10 mouse cellular contexts compared by ENCODE assay signal in the genomic region with DNA sequence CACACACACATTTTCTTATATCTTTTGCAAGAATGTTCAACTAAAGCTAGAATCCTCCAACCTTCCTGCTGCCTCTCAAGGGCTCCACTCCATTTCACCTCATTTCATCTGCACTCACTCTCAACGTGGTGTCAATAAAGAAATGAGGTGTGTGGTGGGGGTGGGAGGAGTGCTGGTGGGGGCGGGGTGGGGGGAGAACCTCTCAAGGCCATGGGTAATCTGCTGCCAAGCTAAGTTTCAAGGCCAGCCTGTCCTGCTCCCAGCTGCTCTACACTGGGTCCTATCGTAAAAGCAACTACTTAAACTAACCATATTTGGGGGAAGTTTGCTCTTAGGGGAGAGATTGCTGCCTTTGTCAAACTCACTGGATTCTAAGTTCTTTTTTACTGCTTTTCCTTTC. TPM values are rescaled to one million over a fixed set of nuclear protein-coding genes. Genes with fewer than 3 reads are reported as not detected.
DNase-seq lines count a peak whose midpoint lies in the region; ATAC-seq and TF ChIP-seq lines count a peak whose summit lies in the region.
"Had no signal": no experiment of that assay in that cellular context is flagged by ENCODE, and none has a peak within 500 bp of the region (broad histone marks: within the 10 kb centered on the region; RNA-seq: fewer than 3 reads in every experiment).

No protein-coding gene starts in this region.

- DNase-seq in forebrain, postnatal 0 days = no peak
- DNase-seq in lung, embryonic 14.5 days = peak; percentile 64
- DNase-seq in lung, postnatal 36 days = no peak
- DNase-seq in mesoderm, embryonic 11.5 days (ENCODE audit: low read depth, low spot score) = peak; percentile 33
- no peak for DNase-seq in cerebellum, adult 18-20 months
- no peak for DNase-seq in left cerebral cortex, adult 18-20 months (ENCODE audit: low spot score in 2 of 2)
- DNase-seq: thymus, adult 18-20 months had no signal

- H3K9ac ChIP-seq in forebrain, embryonic 12.5 days = no peak overlapping the region
- H3K9ac ChIP-seq in forebrain, postnatal 0 days = no peak overlapping the region
- no peak overlapping the region for H3K9ac ChIP-seq in lung, embryonic 14.5 days
- H3K9ac ChIP-seq in hindbrain, embryonic 13.5 days = no peak overlapping the region

- peak overlapping the region; percentile 59; the same call in 1 of the 2 replicates for H3K27ac ChIP-seq in forebrain, embryonic 12.5 days
- no peak overlapping the region for H3K27ac ChIP-seq in forebrain, postnatal 0 days (ENCODE audit: low read depth, low read length)
- H3K27ac ChIP-seq in lung, embryonic 14.5 days (ENCODE audit: low read depth) = peak overlapping the region; percentile 97
- 0 out of 2 replicates have a peak overlapping the region, but pooled peaks have one; percentile 23 for H3K27ac ChIP-seq in hindbrain, embryonic 13.5 days

- no peaks in the 10 kb centered on the region for H3K9me3 ChIP-seq in forebrain, embryonic 12.5 days
- H3K9me3 ChIP-seq in forebrain, postnatal 0 days (ENCODE audit: low read length) = no peaks in the 10 kb centered on the region
- no peaks in the 10 kb centered on the region for H3K9me3 ChIP-seq in lung, embryonic 14.5 days (ENCODE audit: low read depth, low read length)
- H3K9me3 ChIP-seq in hindbrain, embryonic 13.5 days = no peaks in the 10 kb centered on the region

- H3K4me3 ChIP-seq in forebrain, embryonic 12.5 days (replicated peaks) = no peak overlapping the region
- no peak overlapping the region for H3K4me3 ChIP-seq in forebrain, postnatal 0 days (ENCODE audit: low read depth, low read length)
- no peak overlapping the region for H3K4me3 ChIP-seq in lung, embryonic 14.5 days (ENCODE audit: low read depth, low read length)
- H3K4me3 ChIP-seq in hindbrain, embryonic 13.5 days = no peak overlapping the region

- WGBS in forebrain, embryonic 12.5 days = 12% methylated on average over 3 of the region's 3 CpGs
- 22% methylated on average over 3 of the region's 3 CpGs for WGBS in forebrain, postnatal 0 days
- 2% methylated on average over 3 of the region's 3 CpGs for WGBS in lung, embryonic 14.5 days
- 25% methylated on average over 3 of the region's 3 CpGs for WGBS in hindbrain, embryonic 13.5 days

- H3K4me1 ChIP-seq in forebrain, embryonic 12.5 days = peaks cover 34% of the 10 kb centered on the region
- H3K4me1 ChIP-seq in forebrain, postnatal 0 days (ENCODE audit: insufficient read depth) = peaks cover 11% of the 10 kb centered on the region; the same call in 1 of the 2 replicates
- H3K4me1 ChIP-seq in lung, embryonic 14.5 days (ENCODE audit: insufficient read depth) = peaks cover 43% of the 10 kb centered on the region
- H3K4me1 ChIP-seq in hindbrain, embryonic 13.5 days (replicated peaks) = peaks cover 32% of the 10 kb centered on the region

- H3K4me2 ChIP-seq in forebrain, embryonic 12.5 days = no peak overlapping the region
- no peak overlapping the region for H3K4me2 ChIP-seq in forebrain, postnatal 0 days (ENCODE audit: low read depth)
- H3K4me2 ChIP-seq in lung, embryonic 14.5 days = peak overlapping the region; percentile 35
- H3K4me2 ChIP-seq in hindbrain, embryonic 13.5 days = no peak overlapping the region
- H3K4me2 ChIP-seq: midbrain, embryonic 11.5 days had no signal

- no peak for ATAC-seq in forebrain, embryonic 12.5 days (ENCODE audit: low FRiP score)
- ATAC-seq in forebrain, postnatal 0 days = no peak
- peak; percentile 66 for ATAC-seq in lung, embryonic 14.5 days (ENCODE audit: insufficient read depth)
- ATAC-seq in hindbrain, embryonic 13.5 days (ENCODE audit: low FRiP score) = no peak

- TF ChIP-seq CTCF in forebrain, postnatal 0 days (IDR thresholded peaks at IDR 0.05; ENCODE audit: low read depth) = no peak
- no peak for TF ChIP-seq CTCF in lung, embryonic 14.5 days (IDR thresholded peaks at IDR 0.05; ENCODE audit: low read depth)

- H3K36me3 ChIP-seq in forebrain, embryonic 12.5 days (replicated peaks) = no peaks in the 10 kb centered on the region
- H3K36me3 ChIP-seq in forebrain, postnatal 0 days (ENCODE audit: insufficient read depth) = no peaks in the 10 kb centered on the region
- no peaks in the 10 kb centered on the region for H3K36me3 ChIP-seq in lung, embryonic 14.5 days (ENCODE audit: insufficient read depth)
- H3K36me3 ChIP-seq in hindbrain, embryonic 13.5 days = no peaks in the 10 kb centered on the region

- H3K27me3 ChIP-seq in forebrain, embryonic 12.5 days = no peaks in the 10 kb centered on the region; the same call in 1 of the 2 replicates
- no peaks in the 10 kb centered on the region for H3K27me3 ChIP-seq in forebrain, postnatal 0 days (ENCODE audit: insufficient read depth, low read length)
- no peaks in the 10 kb centered on the region for H3K27me3 ChIP-seq in lung, embryonic 14.5 days (ENCODE audit: insufficient read depth, low read length)
- H3K27me3 ChIP-seq in hindbrain, embryonic 13.5 days = no peaks in the 10 kb centered on the region

RNA-seq across cellular contexts. Expression of a gene that starts 18.8 kb away (rescaled TPM):
- 0.28 and 0.49 TPM in 2 replicates for polyA plus RNA-seq in forebrain, embryonic 12.5 days (2016; fragmentation: Nextera tagmentation; extraction: Ambion mirVana)
- 2.3 and 2.7 TPM in 2 replicates for total RNA-seq in forebrain, postnatal 0 days (2014; rRNA removed)
- polyA plus RNA-seq in forebrain, postnatal 0 days (2015; fragmentation: Nextera tagmentation; extraction: Ambion mirVana) = 2.9 and 3.9 TPM in 2 replicates
- 0.13 and 0.22 TPM in 2 replicates for polyA plus RNA-seq in lung, embryonic 14.5 days (2014; fragmentation: Nextera tagmentation; extraction: Ambion mirVana)
- 0.87 and 1.6 TPM in 2 replicates for polyA plus RNA-seq in hindbrain, embryonic 13.5 days (2015; fragmentation: Nextera tagmentation; extraction: Ambion mirVana)
- total RNA-seq in left cerebral cortex, adult 18-20 months (2021) = under 1 TPM; 0.70 to 1.00 TPM
- polyA plus RNA-seq: midbrain, embryonic 11.5 days had no signal

Comparison
In these comparisons a context has a peak if more than half of its experiments do, and no peak if none do; other contexts are left out.
1. DNase-seq: peak in lung, embryonic 14.5 days (single experiment) and mesoderm, embryonic 11.5 days (single experiment); none in forebrain, postnatal 0 days (single experiment), lung, postnatal 36 days (single experiment), cerebellum, adult 18-20 months (0 of 2) and left cerebral cortex, adult 18-20 months (0 of 2).